ENCODE assay signal across 27 mouse cellular contexts in the genomic region with DNA sequence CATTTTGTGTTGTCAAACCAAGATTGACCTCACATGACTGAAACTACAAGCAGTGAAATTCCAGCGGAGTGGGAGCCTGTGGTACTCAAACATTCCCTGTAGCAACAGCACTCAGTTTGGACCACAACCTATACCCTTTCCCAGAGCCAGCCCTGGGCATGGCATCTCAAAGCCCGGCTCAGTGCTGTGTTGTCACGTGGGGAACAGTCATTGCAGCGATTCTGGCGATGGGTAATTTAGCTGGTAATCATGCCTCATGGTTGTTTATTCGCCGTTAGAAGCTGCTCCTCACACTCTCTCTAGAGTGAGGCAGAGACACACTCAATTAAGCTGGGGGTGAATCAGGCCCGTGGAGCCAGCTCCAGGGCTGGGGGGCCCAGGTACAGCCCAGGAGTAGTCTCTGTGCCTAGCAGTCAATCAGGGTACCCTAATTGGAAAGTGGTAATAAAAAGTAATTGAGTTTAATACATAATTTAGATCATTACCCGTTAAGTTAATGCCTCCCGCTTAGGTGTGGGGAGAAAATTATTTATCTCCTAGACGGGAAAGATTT.
DNase-seq lines count a peak whose midpoint lies in the region; ATAC-seq and TF ChIP-seq lines count a peak whose summit lies in the region.
"Had no signal": no experiment of that assay in that cellular context is flagged by ENCODE, and none has a peak within 500 bp of the region (broad histone marks: within the 10 kb centered on the region; RNA-seq: fewer than 3 reads in every experiment).

No protein-coding gene starts in this region.

- no peak overlapping the region for H3K9ac ChIP-seq in forebrain, embryonic 15.5 days (replicated peaks)
- H3K9ac ChIP-seq in hindbrain, embryonic 15.5 days = no peak overlapping the region
- no peak overlapping the region for H3K9ac ChIP-seq in neural tube, embryonic 14.5 days (replicated peaks; ENCODE audit: low read depth, low read length)
- no peak overlapping the region for H3K9ac ChIP-seq in midbrain, postnatal 0 days (replicated peaks; ENCODE audit: low read length, poor library complexity, severe bottlenecking)
- H3K9ac ChIP-seq: liver, embryonic 14.5 days; lung, embryonic 14.5 days had no signal

- H3K4me3 ChIP-seq in forebrain, embryonic 15.5 days = no peak overlapping the region
- H3K4me3 ChIP-seq in forebrain, embryonic 10.5 days = no peak overlapping the region
- H3K4me3 ChIP-seq in hindbrain, embryonic 15.5 days = no peak overlapping the region
- H3K4me3 ChIP-seq in neural tube, embryonic 14.5 days (ENCODE audit: low read depth, low read length) = no peak overlapping the region
- H3K4me3 ChIP-seq in midbrain, postnatal 0 days (ENCODE audit: low read depth, low read length) = no peak overlapping the region
- H3K4me3 ChIP-seq: midbrain, embryonic 10.5 days had no signal

- no peaks in the 10 kb centered on the region for H3K9me3 ChIP-seq in forebrain, embryonic 15.5 days
- no peaks in the 10 kb centered on the region for H3K9me3 ChIP-seq in forebrain, embryonic 10.5 days
- no peaks in the 10 kb centered on the region for H3K9me3 ChIP-seq in hindbrain, embryonic 15.5 days
- no peaks in the 10 kb centered on the region for H3K9me3 ChIP-seq in neural tube, embryonic 14.5 days (ENCODE audit: control insufficient read depth, low read length)
- H3K9me3 ChIP-seq in midbrain, postnatal 0 days (ENCODE audit: low read length) = no peaks in the 10 kb centered on the region
- H3K9me3 ChIP-seq: G1E had no signal

- DNase-seq in forebrain, embryonic 10.5 days (ENCODE audit: extremely low spot score, low spot score) = no peak
- peak; percentile 54 for DNase-seq in brain, embryonic 14.5 days (ENCODE audit: low read depth)
- DNase-seq in midbrain, postnatal 0 days (ENCODE audit: low spot score) = no peak
- no peak for DNase-seq in spleen, postnatal 4 days (ENCODE audit: low spot score in 2 of 2)
- DNase-seq: adrenal gland, adult 8-10 months; cerebellum, adult 8-10 months; cerebellum, postnatal 25 days; gastrocnemius, postnatal 14 days; heart, postnatal 14 days; kidney, postnatal 4 days; layer of hippocampus, postnatal 36 days; left cerebral cortex, postnatal 4 days; liver; lung, embryonic 14.5 days; lung, postnatal 14 days; retina, postnatal 1 day; right cerebral cortex, postnatal 14 days; thymus, adult 18-20 months; thymus, postnatal 25 days had no signal

- 48% methylated on average over 11 of the region's 11 CpGs for WGBS in forebrain, embryonic 15.5 days
- 87% methylated on average over 11 of the region's 11 CpGs for WGBS in forebrain, embryonic 10.5 days
- WGBS in hindbrain, embryonic 15.5 days = 60% methylated on average over 11 of the region's 11 CpGs
- 34% methylated on average over 11 of the region's 11 CpGs for WGBS in neural tube, embryonic 14.5 days
- WGBS in midbrain, postnatal 0 days = 65% methylated on average over 11 of the region's 11 CpGs

- H3K4me2 ChIP-seq in forebrain, embryonic 15.5 days (replicated peaks) = no peak overlapping the region
- H3K4me2 ChIP-seq in hindbrain, embryonic 15.5 days = no peak overlapping the region
- H3K4me2 ChIP-seq in neural tube, embryonic 14.5 days (ENCODE audit: low read depth, low read length) = no peak overlapping the region
- no peak overlapping the region for H3K4me2 ChIP-seq in midbrain, postnatal 0 days (ENCODE audit: low read depth, low read length, poor library complexity, severe bottlenecking)
- H3K4me2 ChIP-seq: lung, embryonic 14.5 days had no signal

- no peak for TF ChIP-seq CTCF in brain, embryonic 14.5 days (IDR thresholded peaks at IDR 0.05; ENCODE audit: borderline replicate concordance, extremely low read depth, insufficient read depth, insufficient read length)
- no peak for TF ChIP-seq CTCF in midbrain, postnatal 0 days (IDR thresholded peaks at IDR 0.05)

- peaks cover 7% of the 10 kb centered on the region; the same call in 1 of the 2 replicates for H3K4me1 ChIP-seq in forebrain, embryonic 15.5 days
- H3K4me1 ChIP-seq in forebrain, embryonic 10.5 days = peaks cover 24% of the 10 kb centered on the region
- H3K4me1 ChIP-seq in hindbrain, embryonic 15.5 days (replicated peaks) = peaks cover 12% of the 10 kb centered on the region; the same call in 1 of the 2 replicates
- peaks cover 20% of the 10 kb centered on the region for H3K4me1 ChIP-seq in neural tube, embryonic 14.5 days (ENCODE audit: control insufficient read depth, insufficient read depth, low read length)
- H3K4me1 ChIP-seq in midbrain, postnatal 0 days (ENCODE audit: insufficient read depth, low read length) = no peaks in the 10 kb centered on the region

- ATAC-seq in forebrain, embryonic 15.5 days (replicated peaks) = peak; percentile 35; the same call in 1 of the 2 replicates
- ATAC-seq in hindbrain, embryonic 15.5 days (ENCODE audit: low FRiP score, low read depth) = peak; percentile 83
- ATAC-seq in neural tube, embryonic 14.5 days (ENCODE audit: low read depth) = peak; percentile 90
- no peak for ATAC-seq in midbrain, postnatal 0 days (ENCODE audit: low FRiP score)
- ATAC-seq: intestine, embryonic 16.5 days had no signal

- H3K27me3 ChIP-seq in forebrain, embryonic 15.5 days = no peaks in the 10 kb centered on the region
- H3K27me3 ChIP-seq in forebrain, embryonic 10.5 days (ENCODE audit: poor library complexity, severe bottlenecking) = no peaks in the 10 kb centered on the region
- no peaks in the 10 kb centered on the region for H3K27me3 ChIP-seq in hindbrain, embryonic 15.5 days
- no peaks in the 10 kb centered on the region for H3K27me3 ChIP-seq in neural tube, embryonic 14.5 days (ENCODE audit: control insufficient read depth, insufficient read depth, low read length)
- H3K27me3 ChIP-seq in midbrain, postnatal 0 days (ENCODE audit: insufficient read depth, low read length) = no peaks in the 10 kb centered on the region

- 0 out of 2 replicates have a peak overlapping the region, but pooled peaks have one; percentile 25 for H3K27ac ChIP-seq in forebrain, embryonic 15.5 days (replicated peaks)
- no peak overlapping the region for H3K27ac ChIP-seq in forebrain, embryonic 10.5 days
- H3K27ac ChIP-seq in hindbrain, embryonic 15.5 days (replicated peaks) = no peak overlapping the region
- H3K27ac ChIP-seq in neural tube, embryonic 14.5 days (ENCODE audit: low read depth, low read length) = peak overlapping the region; percentile 16; the same call in 1 of the 2 replicates
- H3K27ac ChIP-seq in midbrain, postnatal 0 days (ENCODE audit: low read depth, low read length) = no peak overlapping the region
- H3K27ac ChIP-seq: kidney, postnatal 0 days; liver, embryonic 14.5 days; midbrain, embryonic 10.5 days had no signal

- H3K36me3 ChIP-seq in forebrain, embryonic 15.5 days = no peaks in the 10 kb centered on the region
- no peaks in the 10 kb centered on the region for H3K36me3 ChIP-seq in forebrain, embryonic 10.5 days (replicated peaks)
- no peaks in the 10 kb centered on the region for H3K36me3 ChIP-seq in hindbrain, embryonic 15.5 days
- no peaks in the 10 kb centered on the region for H3K36me3 ChIP-seq in neural tube, embryonic 14.5 days (ENCODE audit: control insufficient read depth, insufficient read depth, low read length)
- no peaks in the 10 kb centered on the region for H3K36me3 ChIP-seq in midbrain, postnatal 0 days (ENCODE audit: insufficient read depth, low read length)
- H3K36me3 ChIP-seq: G1E; midbrain, embryonic 10.5 days had no signal

- no peak for TF ChIP-seq POLR2A in brain, embryonic 14.5 days (IDR thresholded peaks at IDR 0.05; ENCODE audit: borderline replicate concordance, extremely low read depth, insufficient read depth, insufficient read length, poor library complexity, severe bottlenecking)

Comparison
In these comparisons a context has a peak if more than half of its experiments do, and no peak if none do; other contexts are left out.
1. H3K27ac ChIP-seq: peak in forebrain, embryonic 15.5 days (single experiment) and neural tube, embryonic 14.5 days (single experiment); none in forebrain, embryonic 10.5 days (single experiment), hindbrain, embryonic 15.5 days (single experiment) and midbrain, postnatal 0 days (single experiment).